Mouse (Mus musculus) cerebellum, postnatal 14 days (tissue): Measurements from ENCODE around the gene Atp13a3.

Experiments used
- DNase-seq, 2 experiments: peaks; one replicate each; pipeline ENCODE4 v3.0.0; 2021; ENCODE audit warnings: mixed read lengths in 2 of 2

Atp13a3 gene

GRCm38 (mm10) chr16:30275558-30276340 is 130.0 kb downstream of the Atp13a3 start:
- DNase-seq = no peak

GRCm38 (mm10) chr16:30273065-30273464 is 132.7 kb downstream of the Atp13a3 start:
- DNase-seq = no peak

GRCm38 (mm10) chr16:30271941-30272595 is 133.7 kb downstream of the Atp13a3 start:
- DNase-seq = no peak

- no peak for DNase-seq
These were observed 134.5 kb downstream of the Atp13a3 start for GRCm38 (mm10) chr16:30271223-30271761.

GRCm38 (mm10) chr16:30267359-30267758 is 138.4 kb downstream of the Atp13a3 start, which contains the start of gene Cpn2:
TSS of gene Cpn2 (minus strand) at chr16:30267499.
- DNase-seq = no peak

- DNase-seq = peak; percentile 38 to 62
These were observed 139.2 kb downstream of the Atp13a3 start for GRCm38 (mm10) chr16:30266561-30266960.

- no peak for DNase-seq
These were observed 140.2 kb downstream of the Atp13a3 start for GRCm38 (mm10) chr16:30265611-30266010.

- DNase-seq = no peak
These were observed 142.6 kb downstream of the Atp13a3 start for GRCm38 (mm10) chr16:30263156-30263555.

- DNase-seq = peak; percentile 78 to 85
These were observed 143.1 kb downstream of the Atp13a3 start for GRCm38 (mm10) chr16:30262664-30263063.
